Mouse (Mus musculus) A20 (cell line): ENCODE results near the gene Serpini1.

Experiments used
- DNase-seq: peaks from one replicate; pipeline ENCODE4 v3.0.0-alpha.2; 2011; ENCODE audit warnings: low read depth, low spot score

Gene Serpini1

GRCm38 (mm10) chr3:75557292-75557691 is at the start of gene Serpini1:
Serpini1 (plus strand) TSS chr3:75557547.
- DNase-seq, result peak; percentile 97

- peak; percentile 57 for DNase-seq
Measured at GRCm38 (mm10) chr3:75517631-75518250, 39.6 kb upstream of the Serpini1 start.

- no peak for DNase-seq
Measured at GRCm38 (mm10) chr3:75521314-75521713, 36.0 kb upstream of the Serpini1 start.

GRCm38 (mm10) chr3:75522527-75522926 is 34.8 kb upstream of the Serpini1 start:
- DNase-seq, result no peak

GRCm38 (mm10) chr3:75531074-75531473 is 26.3 kb upstream of the Serpini1 start:
- DNase-seq, result no peak

GRCm38 (mm10) chr3:75534045-75534834 is 23.1 kb upstream of the Serpini1 start:
- no peak for DNase-seq

- DNase-seq, result no peak
Measured at GRCm38 (mm10) chr3:75541259-75541658, 16.1 kb upstream of the Serpini1 start.

GRCm38 (mm10) chr3:75542852-75543251 is 14.5 kb upstream of the Serpini1 start:
- DNase-seq, result peak; percentile 82

- no peak for DNase-seq
Measured at GRCm38 (mm10) chr3:75544287-75544686, 13.1 kb upstream of the Serpini1 start.

- no peak for DNase-seq
Measured at GRCm38 (mm10) chr3:75551248-75551647, 6.1 kb upstream of the Serpini1 start.

- peak; percentile 69 for DNase-seq
Measured at GRCm38 (mm10) chr3:75556121-75556694, 1.1 kb upstream of the Serpini1 start.

GRCm38 (mm10) chr3:75556695-75557291 is 554 bp upstream of the Serpini1 start, which contains the start of gene Pdcd10:
Pdcd10 (minus strand) TSS chr3:75556856.
- DNase-seq, result peak; percentile 100

- peak; percentile 54 for DNase-seq
Measured at GRCm38 (mm10) chr3:75574074-75574473, 16.7 kb downstream of the Serpini1 start.

GRCm38 (mm10) chr3:75575582-75575981 is 18.2 kb downstream of the Serpini1 start:
- DNase-seq, result no peak

- peak; percentile 61 for DNase-seq
Measured at GRCm38 (mm10) chr3:75579352-75579751, 22.0 kb downstream of the Serpini1 start.

- DNase-seq, result no peak
Measured at GRCm38 (mm10) chr3:75583293-75583692, 25.9 kb downstream of the Serpini1 start.

- no peak for DNase-seq
Measured at GRCm38 (mm10) chr3:75584898-75585297, 27.6 kb downstream of the Serpini1 start.

- DNase-seq, result no peak
Measured at GRCm38 (mm10) chr3:75611019-75611418, 53.7 kb downstream of the Serpini1 start.

GRCm38 (mm10) chr3:75624627-75625026 is 67.3 kb downstream of the Serpini1 start:
- no peak for DNase-seq

GRCm38 (mm10) chr3:75630988-75631615 is 73.8 kb downstream of the Serpini1 start:
- no peak for DNase-seq

GRCm38 (mm10) chr3:75633221-75633620 is 75.9 kb downstream of the Serpini1 start:
- DNase-seq, result no peak

- peak; percentile 69 for DNase-seq
Measured at GRCm38 (mm10) chr3:75633635-75634034, 76.3 kb downstream of the Serpini1 start.
